Mouse (Mus musculus) hindbrain, embryonic 14.5 days (tissue): ENCODE data around the gene Dgat2l6. TPM values are rescaled to one million over a fixed set of nuclear protein-coding genes. Genes with fewer than 3 reads are reported as not detected.

Source experiments
- ATAC-seq: fragments of 200-750 bp; cut with Nextera tagmentation; 2 replicates; pipeline ENCODE4 v1.8.0; 2017; ENCODE audit warnings: moderate number of reproducible peaks, mild to moderate bottlenecking, moderate TSS enrichment, moderate library complexity; ENCODE audit not compliant: low FRiP score
- DNase-seq: peaks from one replicate; pipeline ENCODE4 v3.0.0-alpha.2; 2015; ENCODE audit warnings: low spot score
- H3K27ac ChIP-seq: fragments of 300-500 bp; sonication (generic); 2 replicates; pipeline ENCODE4 v1.5.1; 2014; ENCODE audit warnings: mild to moderate bottlenecking, moderate library complexity
- H3K27me3 ChIP-seq: fragments of 300-500 bp; sonication (generic); 2 replicates; pipeline ENCODE4 v1.6.1; 2014; ENCODE audit warnings: mild to moderate bottlenecking, low read length, mixed read lengths; ENCODE audit not compliant: control insufficient read depth, insufficient read depth
- H3K36me3 ChIP-seq: fragments of 300-500 bp; sonication (generic); replicated peaks from 2 replicates; pipeline ENCODE4 v1.6.1; 2014; ENCODE audit not compliant: control insufficient read depth, insufficient read depth
- H3K4me1 ChIP-seq: fragments of 300-500 bp; sonication (generic); replicated peaks from 2 replicates; pipeline ENCODE4 v1.6.1; 2014; ENCODE audit warnings: antibody characterized with exemption, low read length, mixed read lengths; ENCODE audit not compliant: control insufficient read depth, insufficient read depth
- H3K4me2 ChIP-seq: fragments of 300-500 bp; sonication (generic); replicated peaks from 2 replicates; pipeline ENCODE4 v1.6.1; 2014; ENCODE audit warnings: mild to moderate bottlenecking, moderate library complexity
- H3K4me3 ChIP-seq: fragments of 300-500 bp; sonication (generic); replicated peaks from 2 replicates; pipeline ENCODE4 v1.5.1; 2014; ENCODE audit warnings: mild to moderate bottlenecking, low read length
- H3K9ac ChIP-seq: fragments of 300-500 bp; sonication (generic); 2 replicates; pipeline ENCODE4 v1.6.1; 2014
- H3K9me3 ChIP-seq: fragments of 300-500 bp; sonication (generic); 2 replicates; pipeline ENCODE4 v1.6.1; 2016; ENCODE audit warnings: low read length; ENCODE audit not compliant: control insufficient read depth
- WGBS: fragments of 180-500 bp; shearing (Covaris S2); extraction: QIAGEN DNeasy Blood & Tissue Kit; methylation state at CpG from one replicate; pipeline ENCODE4 v1.1.7; 2014; 5-methylcytosine and 5-hydroxymethylcytosine counted together
- polyA plus RNA-seq: library from polyadenylated mRNA; unstranded; fragments of >200 nt; fragmentation: Nextera tagmentation; extraction: Ambion mirVana; gene quantifications from 2 replicates; pipeline ENCODE4 v1.2.1, GENCODE M21; 2014

Gene Dgat2l6
- not detected in 2 replicates for polyA plus RNA-seq

DNA sequence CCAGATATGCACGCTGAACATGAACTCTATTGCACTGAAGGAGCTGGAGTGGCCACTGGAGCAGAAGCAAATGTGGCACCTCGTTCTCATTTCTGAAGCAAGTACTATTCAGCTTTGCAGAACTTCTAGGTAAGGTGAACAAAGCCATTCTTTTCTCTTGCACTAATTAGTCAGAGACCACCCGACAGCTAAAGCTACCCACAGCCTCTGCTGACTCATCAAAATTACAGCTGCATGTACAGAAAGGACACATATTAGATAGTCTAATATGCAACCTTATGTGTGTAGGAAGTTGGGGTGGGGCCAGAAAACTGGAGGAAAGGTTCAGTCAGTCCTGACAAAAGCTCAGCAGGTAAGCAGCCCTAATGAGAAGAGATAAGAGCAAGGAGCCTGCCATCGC lies at the start of gene Dgat2l6:
Gene Dgat2l6 (plus strand): TSS at position 368 of the 400 bp plus-strand sequence.
- Histone ChIP-seq H3K27me3 (peaks cover 9% of the 10 kb centered on the region), H3K4me3 (no peak within 1 kb of the TSS), H3K36me3 (no peaks in the 10 kb centered on the region), H3K4me2 (no peak within 1 kb of the TSS), H3K4me1 (no peaks in the 10 kb centered on the region), H3K27ac (no peak within 1 kb of the TSS), H3K9me3 (no peaks in the 10 kb centered on the region), H3K9ac (no peak within 1 kb of the TSS)
- WGBS, result 81% methylated on average over 4 of the region's 4 CpGs
- no peak for ATAC-seq
- DNase-seq, result no peak

DNA sequence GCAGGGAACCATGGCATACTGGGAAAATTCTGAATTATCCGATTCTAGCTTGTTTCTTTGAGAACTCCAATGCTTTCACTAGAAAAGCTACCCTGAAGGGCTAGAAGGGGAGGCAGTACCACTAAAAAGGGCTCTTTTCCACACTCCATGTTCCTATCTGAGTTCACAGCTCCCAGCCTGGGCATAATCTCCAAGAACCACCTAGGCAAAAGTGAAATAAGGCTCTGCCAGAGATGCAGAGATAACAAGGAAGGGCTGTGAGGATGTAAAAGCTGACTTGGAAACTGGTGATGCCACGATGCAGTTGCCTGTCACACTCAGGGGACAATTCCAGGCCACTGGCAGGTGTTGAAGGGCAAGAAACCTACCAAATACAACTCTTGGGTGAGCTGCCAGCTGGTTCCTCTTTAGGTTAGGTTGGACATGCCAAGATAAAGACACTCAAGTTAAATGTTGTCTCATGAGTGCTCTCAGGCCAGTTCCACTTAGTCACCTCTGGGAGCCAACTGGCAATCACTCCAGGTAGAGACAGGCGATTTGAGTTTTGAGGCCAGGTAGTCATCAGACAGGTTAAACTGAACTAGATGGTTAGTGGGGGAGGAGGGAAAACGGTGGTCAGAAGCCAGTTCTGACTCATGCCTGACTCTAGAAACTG lies 48.9 kb upstream of the Dgat2l6 start:
- WGBS, result 81% methylated on average over 4 of the region's 4 CpGs
- Histone ChIP-seq H3K36me3 (no peaks in the 10 kb centered on the region), H3K4me3 (no peak overlapping the region), H3K27me3 (peaks cover 16% of the 10 kb centered on the region), H3K9me3 (no peaks in the 10 kb centered on the region), H3K4me1 (no peaks in the 10 kb centered on the region), H3K4me2 (no peak overlapping the region), H3K9ac (no peak overlapping the region), H3K27ac (no peak overlapping the region)
- DNase-seq (no peak), ATAC-seq (no peak)

DNA sequence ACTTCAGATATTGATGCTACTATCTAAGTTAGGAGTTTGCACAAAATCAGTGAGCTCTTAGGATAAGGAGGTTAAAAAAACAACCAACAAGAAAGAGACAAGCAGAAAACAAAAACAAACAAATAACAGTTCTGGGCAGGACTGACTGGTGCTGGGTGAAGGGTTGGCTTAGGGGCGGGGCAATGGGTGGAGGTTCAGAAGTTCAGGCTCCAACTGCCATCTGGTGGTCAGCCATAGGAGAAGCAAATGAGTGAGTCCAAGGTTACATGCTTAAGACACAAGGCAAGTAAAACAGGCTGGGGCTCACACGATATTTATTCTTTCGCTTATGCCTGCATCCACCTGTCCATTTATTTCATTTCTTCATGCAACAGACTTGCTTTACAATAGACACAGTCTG lies 44.3 kb upstream of the Dgat2l6 start:
- DNase-seq (peak; percentile 53), ATAC-seq (peak; percentile 89)
- Histone ChIP-seq H3K27me3 (peaks cover 15% of the 10 kb centered on the region), H3K9ac (no peak overlapping the region), H3K27ac (no peak overlapping the region), H3K4me2 (no peak overlapping the region), H3K9me3 (no peaks in the 10 kb centered on the region), H3K4me1 (no peaks in the 10 kb centered on the region), H3K36me3 (no peaks in the 10 kb centered on the region), H3K4me3 (no peak overlapping the region)
- 32% methylated on average over 3 of the region's 3 CpGs for WGBS

DNA sequence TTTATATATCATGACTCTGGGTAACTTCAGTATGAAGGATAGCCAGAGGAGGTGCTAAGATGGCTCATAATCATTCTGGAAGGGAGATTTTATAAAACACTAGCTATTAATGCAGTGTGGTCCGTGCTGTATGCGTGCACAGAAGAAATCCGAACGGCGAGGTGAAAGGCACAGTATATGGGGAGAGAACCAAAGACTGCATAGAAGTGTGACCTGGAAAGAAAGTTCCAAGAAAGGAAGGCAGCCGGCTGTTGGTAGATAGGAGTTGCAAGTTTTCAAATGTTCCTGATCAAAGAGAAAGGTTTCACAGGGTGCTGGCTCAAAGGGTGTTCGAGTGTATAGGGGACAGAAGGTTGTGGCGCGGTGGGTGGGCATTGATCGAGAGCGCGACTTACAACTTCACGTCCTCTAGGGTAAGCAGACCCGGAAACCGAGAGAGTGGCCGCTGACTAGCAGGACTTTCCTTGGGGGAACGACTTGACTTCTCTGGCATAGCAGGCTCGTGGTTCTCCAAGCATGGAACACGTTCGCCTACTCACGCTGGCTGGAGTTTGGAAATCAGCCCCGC lies 31.1 kb upstream of the Dgat2l6 start:
- H3K27me3 ChIP-seq, result no peaks in the 10 kb centered on the region
- H3K9me3 ChIP-seq, result no peaks in the 10 kb centered on the region
- peak overlapping the region; percentile 58 for H3K4me3 ChIP-seq
- ATAC-seq (peak; percentile 72; the same call in 1 of the 2 replicates), DNase-seq (no peak)
- H3K9ac ChIP-seq, result no peak overlapping the region
- H3K36me3 ChIP-seq, result 0 out of 2 replicates have a peak, but pooled peaks cover 6% of the 10 kb centered on the region
- peak overlapping the region; percentile 53 for H3K4me2 ChIP-seq
- 16% methylated on average over 22 of the region's 22 CpGs for WGBS
- H3K27ac ChIP-seq, result no peak overlapping the region
- peaks cover 9% of the 10 kb centered on the region; the same call in 1 of the 2 replicates for H3K4me1 ChIP-seq

DNA sequence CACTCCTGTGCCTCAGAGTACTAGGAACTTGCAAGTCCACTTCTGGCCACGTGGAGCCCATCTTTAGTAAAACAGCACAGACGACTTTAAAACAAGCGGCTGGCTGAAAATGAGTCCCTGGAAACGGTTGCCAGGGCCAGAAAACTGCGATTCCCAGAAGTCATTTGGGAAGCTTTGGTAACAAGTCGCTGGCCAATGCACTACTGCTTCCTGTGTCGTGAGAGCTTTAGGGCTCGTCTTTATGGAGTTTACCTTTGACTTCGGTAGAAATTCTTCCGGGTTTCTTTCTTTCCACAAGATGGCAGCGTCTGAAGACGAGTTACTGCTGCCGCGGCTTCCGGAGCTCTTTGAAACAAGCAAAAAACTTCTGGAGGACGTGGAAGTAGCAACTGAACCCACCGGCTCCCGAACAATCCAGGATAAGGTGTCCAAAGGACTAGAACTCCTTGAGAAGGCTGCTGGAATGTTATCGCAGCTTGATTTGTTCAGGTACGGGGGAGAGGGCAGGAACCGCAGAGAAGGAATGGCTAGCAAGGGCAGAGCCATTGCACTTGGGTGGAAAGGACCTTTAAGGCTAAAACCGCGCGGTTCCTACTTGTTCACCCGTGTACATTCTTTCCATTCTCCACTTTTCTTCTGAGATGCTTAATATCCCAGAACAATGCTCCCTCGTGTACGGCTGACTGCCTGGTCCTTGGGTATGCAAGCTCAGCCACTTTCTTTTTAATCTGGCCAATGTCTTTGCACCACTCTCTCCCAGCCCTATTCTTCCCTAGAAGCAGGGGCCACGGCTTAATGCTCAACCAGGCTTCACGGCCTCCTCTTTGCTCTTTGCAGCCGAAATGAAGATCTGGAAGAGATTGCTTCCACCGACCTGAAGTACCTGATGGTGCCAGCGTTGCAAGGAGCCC lies 30.3 kb upstream of the Dgat2l6 start, which contains the start of gene Igbp1:
Gene Igbp1 (plus strand): TSS at position 224 of the 911 bp plus-strand sequence.
- Histone ChIP-seq H3K27ac (no peak within 1 kb of the TSS), H3K36me3 (0 out of 2 replicates have a peak, but pooled peaks cover 6% of the 10 kb centered on the region), H3K4me2 (peak within 1 kb of the TSS; percentile 57), H3K9ac (peak within 1 kb of the TSS; percentile 57), H3K27me3 (no peaks in the 10 kb centered on the region), H3K4me3 (peak within 1 kb of the TSS; percentile 58), H3K4me1 (peaks cover 9% of the 10 kb centered on the region; the same call in 1 of the 2 replicates), H3K9me3 (no peaks in the 10 kb centered on the region)
- peak; percentile 82 for DNase-seq
- ATAC-seq, result peak; percentile 97
- WGBS, result 20% methylated on average over 32 of the region's 32 CpGs

DNA sequence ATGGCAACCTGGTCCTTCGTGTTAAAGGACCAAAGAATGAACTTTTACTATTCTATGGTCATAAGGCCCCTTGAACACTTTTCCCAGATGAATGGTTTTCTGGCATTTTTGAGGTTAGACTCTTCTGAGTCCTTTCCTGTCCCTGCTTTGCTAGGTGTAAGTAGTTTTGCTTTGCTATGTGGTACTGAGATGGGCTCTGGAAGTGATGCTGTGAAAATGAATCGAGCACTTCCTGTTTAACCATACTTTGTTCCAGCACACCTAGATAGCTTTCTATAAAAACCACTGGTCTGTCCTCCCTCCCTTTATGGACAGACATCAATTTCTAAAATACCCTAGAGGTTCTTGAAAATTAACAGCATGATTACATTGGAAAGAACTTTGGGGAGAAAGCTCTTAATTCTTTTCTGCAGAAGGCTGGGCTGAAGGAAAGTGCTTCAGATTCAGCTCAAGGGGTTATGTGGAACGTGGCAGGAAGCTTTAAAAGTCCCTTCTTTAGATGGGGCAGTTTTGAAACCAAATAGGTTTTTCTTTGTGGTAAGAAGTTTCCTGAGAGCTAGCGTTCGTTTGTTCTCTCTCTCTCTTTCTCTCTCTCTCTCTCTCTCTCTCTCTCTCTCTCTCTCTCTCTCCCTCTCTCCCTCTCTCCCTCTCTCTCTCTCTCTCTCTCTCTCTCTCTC lies 20.3 kb upstream of the Dgat2l6 start:
- Histone ChIP-seq H3K4me2 (no peak overlapping the region), H3K36me3 (peaks cover 19% of the 10 kb centered on the region; the same call in 1 of the 2 replicates), H3K9ac (no peak overlapping the region), H3K4me1 (no peaks in the 10 kb centered on the region), H3K9me3 (no peaks in the 10 kb centered on the region), H3K4me3 (no peak overlapping the region), H3K27me3 (peaks cover 3% of the 10 kb centered on the region; the same call in 1 of the 2 replicates), H3K27ac (no peak overlapping the region)
- WGBS, result 82% methylated on average over 5 of the region's 5 CpGs
- no peak for DNase-seq
- ATAC-seq, result no peak

DNA sequence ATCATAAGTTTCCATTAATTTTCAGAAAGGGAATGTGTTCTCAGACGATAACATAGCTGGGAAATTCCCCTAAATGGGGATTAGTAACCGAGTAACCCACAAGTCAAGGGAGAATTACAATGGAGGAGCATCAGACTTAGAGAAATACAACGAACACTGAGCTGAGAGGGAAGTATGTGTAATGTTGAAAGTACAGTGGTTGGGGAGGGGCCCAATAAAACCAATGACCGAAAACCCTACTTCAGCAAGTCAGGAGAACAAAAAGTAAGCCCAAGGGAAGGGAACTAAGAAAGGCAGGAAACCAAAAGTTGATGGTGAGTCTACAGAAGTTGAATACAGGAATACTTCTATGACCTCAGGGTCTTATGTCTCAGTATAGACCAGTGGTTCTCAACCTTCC lies 16.5 kb upstream of the Dgat2l6 start:
- Histone ChIP-seq H3K27ac (no peak overlapping the region), H3K27me3 (no peaks in the 10 kb centered on the region), H3K4me1 (no peaks in the 10 kb centered on the region), H3K4me2 (no peak overlapping the region), H3K9me3 (no peaks in the 10 kb centered on the region), H3K36me3 (peaks cover 15% of the 10 kb centered on the region; the same call in 1 of the 2 replicates), H3K4me3 (no peak overlapping the region), H3K9ac (no peak overlapping the region)
- DNase-seq, result no peak
- 91% methylated on average over 4 of the region's 4 CpGs for WGBS
- no peak for ATAC-seq

DNA sequence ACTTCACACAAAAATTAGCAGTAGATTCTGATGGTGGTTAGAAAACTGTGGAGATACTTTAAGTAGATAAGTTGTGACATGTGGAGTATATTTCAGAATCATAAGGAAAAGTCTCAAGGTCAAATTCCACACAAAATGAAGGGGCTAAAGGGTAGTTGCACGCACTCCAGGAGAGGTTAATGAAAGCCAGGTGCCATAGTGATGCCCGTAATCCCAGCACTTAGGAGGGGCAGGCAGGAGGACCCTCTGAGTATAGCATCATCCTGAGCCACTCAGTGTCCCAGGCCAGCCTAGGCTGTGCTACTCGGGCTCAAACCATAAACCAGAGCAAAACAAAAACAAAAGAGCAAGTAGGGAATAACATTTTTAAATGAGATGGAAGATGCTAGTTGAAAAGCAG lies 14.7 kb upstream of the Dgat2l6 start:
- no peak overlapping the region for H3K27ac ChIP-seq
- no peaks in the 10 kb centered on the region for H3K27me3 ChIP-seq
- no peak overlapping the region for H3K9ac ChIP-seq
- DNase-seq, result no peak
- H3K9me3 ChIP-seq, result no peaks in the 10 kb centered on the region
- H3K4me3 ChIP-seq, result no peak overlapping the region
- H3K4me2 ChIP-seq, result no peak overlapping the region
- peaks cover 14% of the 10 kb centered on the region; the same call in 1 of the 2 replicates for H3K36me3 ChIP-seq
- H3K4me1 ChIP-seq, result no peaks in the 10 kb centered on the region
- WGBS, result 87% methylated on average over 3 of the region's 3 CpGs
- no peak for ATAC-seq
